Mouse (Mus musculus) cerebellum, postnatal 10 days (tissue): ENCODE results near the gene Aar2.
"Not testable (repeated sequence)": the region's sequence is repeated elsewhere in the genome, so short reads cannot be mapped to it uniquely, and the experiment has no call there.

Experiments
- DNase-seq, 2 experiments: peaks; one replicate each; pipeline ENCODE4 v3.0.0; 2021; ENCODE audit warnings: mixed read lengths in 2 of 2

Aar2 gene

DNA sequence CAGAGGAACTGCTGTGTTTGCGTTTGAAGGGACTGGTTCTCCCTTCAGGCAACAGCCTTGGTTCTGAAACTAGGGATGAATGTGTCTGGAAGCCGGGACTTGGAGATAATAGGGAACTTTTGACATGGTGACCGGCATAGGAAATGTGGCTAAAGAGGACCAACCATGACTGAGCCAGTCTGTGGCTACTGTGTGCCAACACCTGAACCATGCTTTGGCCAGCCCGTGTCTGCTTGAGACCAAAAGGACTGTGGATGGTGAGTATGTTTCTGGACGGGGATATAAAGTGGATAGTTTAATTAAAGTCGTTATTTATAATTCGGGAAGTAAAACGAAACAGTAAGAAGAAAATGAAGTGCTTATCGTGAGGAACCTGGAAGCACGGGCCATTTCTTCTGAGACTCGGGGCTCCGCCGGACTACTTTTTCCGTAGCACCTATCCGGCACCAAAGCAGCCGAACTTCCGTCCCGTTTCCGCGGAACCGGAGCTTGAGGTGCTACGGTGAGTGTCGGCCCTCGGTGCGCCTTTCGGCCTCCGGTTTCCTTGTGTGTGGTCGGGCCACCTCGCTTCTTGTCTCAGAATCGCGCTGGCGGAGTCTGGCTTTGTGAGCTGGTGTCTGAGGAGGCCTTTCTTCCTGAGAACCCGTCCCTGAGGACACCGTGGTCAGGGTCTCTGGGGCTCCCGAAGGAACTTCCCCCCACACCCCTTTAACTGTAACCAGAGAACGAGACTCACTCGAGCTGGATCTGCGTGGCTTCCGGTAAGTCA is at the start of gene Aar2:
TSS of gene Aar2 (plus strand) at position 462 of the 769 bp plus-strand sequence.
- peak; percentile 87 for DNase-seq

DNA sequence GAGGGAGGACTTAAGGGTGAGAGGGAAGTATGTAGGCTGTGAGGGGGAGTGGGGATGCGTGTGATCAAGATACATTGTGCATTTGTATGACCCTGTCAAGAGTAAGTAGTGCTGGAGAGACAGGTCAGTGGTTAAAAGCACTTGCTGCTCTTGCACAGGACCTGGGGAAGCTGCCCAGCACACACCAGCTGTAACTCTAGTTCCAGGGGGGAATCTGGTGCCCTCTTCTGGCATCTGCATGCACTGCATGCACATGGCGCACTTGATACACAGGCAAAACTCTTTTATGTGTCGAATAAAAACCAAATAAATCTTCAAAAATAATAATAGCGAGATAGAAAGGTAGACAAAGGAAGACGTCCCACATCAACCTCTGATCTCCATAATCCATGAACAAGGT is 49.5 kb upstream of the Aar2 start:
- peak; percentile 86 to 90 for DNase-seq

DNA sequence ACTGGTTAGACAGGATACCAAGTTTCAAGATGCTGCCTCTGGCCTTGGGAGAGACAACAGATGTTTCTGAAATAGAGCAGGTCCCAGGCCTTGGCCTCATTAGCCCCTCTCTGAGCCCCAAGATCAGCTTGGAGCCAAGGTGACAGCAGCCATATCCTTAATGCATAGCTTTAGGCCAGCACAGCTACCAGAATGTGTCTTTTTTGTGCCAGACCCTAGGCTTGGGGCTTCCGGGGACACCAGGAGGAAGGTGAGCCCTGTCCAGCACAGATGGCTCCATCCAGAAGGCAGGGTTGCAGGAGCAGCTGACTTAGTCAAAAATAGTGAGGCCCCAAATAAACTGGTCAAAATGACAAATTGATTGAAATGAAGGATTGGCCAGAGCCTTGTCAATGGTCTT is 46.4 kb upstream of the Aar2 start:
- peak; percentile 53 to 74 for DNase-seq

DNA sequence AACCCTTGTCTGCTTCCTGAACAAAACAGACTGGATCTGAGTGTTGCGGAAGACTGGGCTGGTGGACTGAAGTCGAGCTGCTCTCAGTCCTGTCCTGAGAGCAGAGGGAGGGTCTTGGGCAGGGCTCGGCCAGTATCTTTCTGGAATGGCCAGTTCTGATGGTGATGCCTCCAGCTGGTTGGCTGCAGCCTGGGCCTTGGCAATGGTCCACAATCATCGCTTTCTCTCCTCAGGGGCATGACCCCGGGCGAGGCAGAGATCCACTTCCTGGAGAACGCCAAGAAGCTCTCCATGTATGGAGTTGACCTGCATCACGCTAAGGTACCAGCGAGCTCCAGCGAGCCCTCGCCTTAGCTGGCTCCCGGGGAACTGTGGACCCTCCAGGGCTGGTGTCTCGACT is 41.9 kb upstream of the Aar2 start:
- no peak for DNase-seq

DNA sequence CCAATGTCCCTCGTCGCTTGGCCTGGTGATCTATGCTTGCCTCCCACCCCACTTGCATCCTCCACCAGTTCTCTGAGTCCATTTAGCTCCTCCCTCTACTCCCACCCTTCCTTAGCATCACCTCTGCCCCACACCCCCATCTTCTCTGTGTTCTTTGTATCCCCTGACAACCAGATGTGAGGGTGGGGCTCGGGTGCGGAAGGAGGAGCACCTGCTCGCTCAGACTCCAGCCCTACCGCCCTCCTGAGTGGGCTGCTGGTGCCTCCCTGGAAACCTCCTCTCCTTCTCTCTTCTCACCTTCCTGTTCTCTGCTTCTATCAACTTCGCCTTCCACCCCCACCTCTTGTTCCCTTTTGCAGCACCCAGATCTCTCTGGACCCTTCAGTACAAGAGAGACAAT is 35.4 kb upstream of the Aar2 start:
- no peak for DNase-seq

DNA sequence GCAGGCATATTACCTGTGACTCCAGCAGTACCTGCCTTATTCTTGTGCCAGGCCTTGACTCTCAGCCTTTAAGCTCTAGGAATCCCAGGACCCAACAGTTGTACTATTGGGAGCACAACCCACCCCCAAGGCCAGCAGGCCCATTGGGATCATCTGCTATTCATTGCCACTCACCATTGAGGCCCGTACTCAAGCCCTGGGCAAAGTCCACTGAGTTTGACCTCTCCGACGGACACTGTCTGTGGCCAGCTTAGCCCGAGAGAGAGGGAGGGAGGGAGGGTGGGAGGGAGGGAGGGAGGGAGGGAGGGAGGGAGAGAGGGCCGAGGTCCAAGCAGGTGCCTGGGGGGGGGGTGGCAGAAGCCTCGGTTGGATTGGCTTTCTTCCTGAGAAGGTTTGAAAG is 34.8 kb upstream of the Aar2 start:
- DNase-seq, result no peak

DNA sequence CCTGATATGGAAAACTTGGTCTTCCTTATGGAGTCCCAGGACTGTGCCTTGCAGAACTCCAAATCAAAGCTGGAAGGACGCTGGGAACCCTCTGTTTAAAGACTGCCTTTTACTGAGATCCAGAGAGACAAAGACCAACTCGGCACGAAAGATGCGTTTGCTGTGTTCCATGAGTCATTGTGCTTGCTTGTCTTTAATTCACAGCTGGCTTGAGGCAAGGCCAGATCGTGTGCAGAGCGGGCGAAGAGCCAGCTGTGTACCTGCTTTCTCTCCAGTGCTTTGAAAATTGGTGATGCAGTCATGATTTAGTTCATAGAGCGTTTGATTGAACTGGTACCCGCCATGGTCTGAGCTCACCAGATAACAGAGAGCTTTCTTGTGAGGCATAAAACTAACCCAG is 32.3 kb upstream of the Aar2 start:
- no peak for DNase-seq

DNA sequence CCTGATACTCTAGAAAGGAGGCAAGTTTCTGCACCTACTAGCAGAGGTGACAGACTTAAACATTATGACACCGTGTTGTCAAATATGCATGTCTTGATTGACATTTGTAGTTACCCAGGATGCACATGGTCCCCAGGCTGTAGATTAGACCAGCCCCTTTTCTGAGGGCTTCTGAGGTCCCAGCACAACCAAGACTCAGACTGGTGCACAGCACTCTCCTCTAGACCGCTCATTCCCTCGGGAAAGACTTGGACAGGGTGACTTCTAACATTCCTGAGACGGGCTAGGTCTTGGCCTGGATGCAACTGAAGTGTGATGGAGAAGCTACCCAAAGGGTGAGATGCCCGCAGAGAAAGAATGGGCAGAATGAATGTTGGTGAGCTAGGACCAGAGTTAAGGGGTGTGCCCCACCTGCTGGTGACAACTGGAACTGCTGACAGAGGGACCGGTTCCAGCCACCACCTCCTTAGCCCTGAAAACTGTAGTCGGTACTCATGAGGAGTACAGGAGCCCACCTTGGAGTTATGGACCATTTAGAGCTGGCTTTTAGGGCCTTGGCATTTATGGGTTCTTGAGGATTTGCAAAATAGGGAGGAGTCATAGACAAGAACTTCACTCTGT is 31.7 kb upstream of the Aar2 start:
- DNase-seq, result peak; percentile 92 to 95

DNA sequence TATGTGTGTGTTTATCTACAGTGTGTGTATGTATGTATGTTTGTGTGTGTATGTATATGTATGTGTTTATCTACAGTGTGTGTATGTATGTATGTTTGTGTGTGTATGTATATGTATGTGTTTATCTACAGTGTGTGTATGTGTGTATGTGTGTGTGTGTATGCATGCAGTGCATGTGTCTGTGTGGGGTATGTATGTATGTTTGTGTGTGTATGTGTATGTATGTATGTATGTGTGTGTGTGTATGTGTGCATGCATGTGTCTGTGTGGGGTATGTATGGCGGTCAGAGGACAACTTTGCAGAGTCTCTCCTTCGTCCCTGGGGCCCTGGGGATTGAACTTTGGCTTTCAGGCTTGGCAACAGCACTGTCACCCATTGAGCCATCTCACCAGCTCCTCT is 30.7 kb upstream of the Aar2 start:
- not testable (repeated sequence) for DNase-seq

DNA sequence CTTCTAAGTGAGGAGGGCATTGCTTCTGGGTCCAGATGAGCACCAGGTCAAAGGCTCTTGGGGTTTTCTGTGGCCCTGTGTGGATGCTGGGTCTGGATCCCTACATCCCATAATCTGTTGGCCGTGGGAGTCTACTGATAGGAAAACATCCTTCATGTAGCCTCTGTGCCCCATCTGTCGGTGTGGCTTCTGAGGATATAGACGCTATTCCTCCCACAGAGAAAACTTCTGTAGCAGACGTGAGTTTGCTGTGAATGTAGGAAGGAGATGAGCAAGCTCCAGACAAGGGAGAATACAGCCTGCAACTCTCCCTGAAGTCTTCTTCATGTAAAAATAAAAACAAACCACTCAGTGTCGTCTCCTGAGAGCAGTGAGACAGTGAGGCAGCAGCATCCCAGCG is 29.1 kb upstream of the Aar2 start:
- no peak for DNase-seq

DNA sequence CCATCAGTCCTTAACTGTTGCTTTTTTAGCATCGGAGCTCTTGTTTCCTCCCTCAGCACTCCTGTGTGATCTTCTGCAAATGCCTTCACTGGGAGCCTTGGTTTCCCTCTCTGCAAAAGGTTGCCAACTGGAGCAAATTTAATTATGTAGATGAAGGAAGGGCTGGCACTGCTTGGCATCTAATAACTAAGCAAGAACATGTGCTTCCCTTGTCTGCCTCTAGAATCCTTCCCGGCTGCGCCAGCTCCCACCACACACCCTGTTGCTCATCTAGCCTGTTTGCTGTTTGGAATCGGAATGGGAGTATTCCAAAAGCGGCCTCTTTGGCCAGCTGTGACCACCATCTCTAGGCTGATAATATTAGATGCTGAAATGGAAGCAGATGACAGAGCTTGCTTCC is 27.8 kb upstream of the Aar2 start:
- DNase-seq, result no peak

DNA sequence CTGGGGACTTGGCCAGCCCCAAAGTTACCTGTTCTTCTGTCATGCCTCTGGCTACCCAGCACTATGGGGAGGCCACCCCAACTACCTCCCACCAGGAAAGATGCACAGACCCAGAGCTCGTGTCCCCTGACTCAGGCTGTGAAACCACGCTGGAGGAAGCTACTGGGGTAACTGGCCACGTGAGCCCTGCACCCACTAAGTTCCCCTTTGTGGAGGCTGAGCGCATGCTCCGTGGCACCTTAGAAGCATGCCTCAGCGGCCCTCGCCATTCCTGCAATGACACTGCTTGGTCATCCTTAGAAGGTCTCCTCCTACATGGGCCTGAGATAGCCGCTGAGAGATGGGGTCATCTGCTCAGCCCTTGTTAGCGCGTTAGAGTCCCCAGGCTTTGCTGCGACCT is 24.4 kb upstream of the Aar2 start:
- DNase-seq, result no peak

DNA sequence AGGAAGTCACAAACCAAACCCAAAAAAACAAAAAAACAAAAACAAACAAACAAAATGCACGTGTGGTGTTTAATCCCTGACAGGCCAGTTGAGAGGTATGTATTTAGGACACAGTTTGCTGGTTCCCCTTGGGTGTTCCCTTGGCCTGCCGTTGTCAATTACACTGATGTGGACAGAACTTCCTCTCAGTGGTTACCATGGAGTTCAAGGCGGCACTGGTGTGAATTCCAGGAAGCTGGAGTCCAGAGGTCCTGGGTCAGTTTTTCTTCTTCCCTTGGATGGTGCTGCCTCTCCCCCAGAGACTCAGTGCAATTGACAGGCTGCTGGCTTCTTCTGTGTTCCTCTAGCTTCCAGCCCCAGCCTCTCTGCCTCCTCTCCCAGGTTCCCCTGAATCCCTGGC is 23.3 kb upstream of the Aar2 start:
- DNase-seq, result no peak

DNA sequence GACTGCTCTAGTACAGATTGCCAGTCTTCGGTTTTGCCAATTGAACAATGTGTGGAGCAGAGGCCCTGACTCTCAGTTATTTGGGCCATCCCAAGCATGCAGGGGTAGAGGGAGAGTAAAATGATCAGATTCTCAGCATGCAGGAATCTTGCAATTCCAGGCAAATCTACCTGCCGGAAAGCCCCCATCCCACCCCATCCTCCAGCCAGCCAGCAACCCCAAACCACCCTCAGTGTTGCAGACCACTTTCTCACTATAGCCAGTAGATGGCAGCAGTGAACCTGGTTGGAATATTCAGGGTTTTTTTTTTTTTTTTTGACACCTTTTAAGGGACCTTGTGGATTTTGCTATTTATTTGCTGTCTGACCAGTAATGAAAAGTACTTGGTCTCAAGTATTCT is 17.7 kb upstream of the Aar2 start:
- peak; percentile 53 to 75 for DNase-seq

DNA sequence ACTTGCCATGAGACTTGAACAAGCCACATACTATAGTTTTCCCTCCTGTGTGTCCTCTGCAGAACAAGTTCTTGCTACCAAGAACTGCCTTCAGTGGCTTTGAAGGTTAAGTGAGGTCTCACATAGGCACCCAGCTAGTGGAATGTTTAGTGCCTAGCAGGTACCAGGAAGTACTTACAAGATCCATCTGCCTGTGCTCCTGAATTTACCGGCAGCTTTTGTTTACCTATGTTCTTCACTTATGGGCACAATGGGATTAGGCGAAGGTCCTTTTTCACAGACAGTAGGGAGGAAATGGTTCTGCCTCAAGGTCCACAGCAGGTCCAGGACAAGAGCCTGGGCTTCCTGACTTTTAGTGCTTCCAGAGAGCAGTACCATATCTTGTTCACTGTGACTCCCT is 14.2 kb upstream of the Aar2 start:
- no peak for DNase-seq

DNA sequence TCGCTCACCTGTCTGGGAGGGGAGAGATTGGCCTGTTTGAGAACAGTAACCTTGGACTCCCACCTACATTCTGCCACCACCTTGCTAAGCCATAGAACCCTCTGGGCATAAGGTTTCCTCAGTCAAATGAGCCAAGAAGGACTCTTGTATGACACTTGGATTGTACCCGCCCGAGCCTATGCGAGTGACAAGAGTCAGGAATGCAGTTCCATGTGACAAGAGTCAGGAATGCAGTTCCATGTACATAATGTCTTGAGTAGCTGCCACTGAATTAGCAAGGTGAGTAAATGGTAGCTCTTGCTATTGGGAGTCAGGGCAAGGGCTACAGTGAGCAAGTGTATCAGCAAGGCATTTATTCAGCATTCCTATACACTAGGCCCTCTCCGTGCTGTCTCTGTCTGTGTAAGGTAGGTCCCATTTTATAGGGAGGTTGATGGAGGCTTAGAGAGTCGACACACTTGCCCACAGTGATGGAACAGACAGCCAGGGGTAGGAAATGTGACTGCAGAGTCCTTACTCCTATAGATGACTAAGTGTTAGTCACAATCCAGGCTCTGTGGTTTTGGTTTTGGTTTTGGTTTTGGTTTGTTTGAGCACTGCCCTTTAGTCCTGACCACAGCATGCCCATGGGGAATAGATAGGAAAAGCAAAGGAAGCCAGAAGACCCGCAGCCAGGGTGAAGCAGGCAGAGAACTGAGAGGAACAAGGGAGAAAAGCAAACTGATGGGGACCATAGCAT is 8.4 kb upstream of the Aar2 start:
- no peak for DNase-seq

DNA sequence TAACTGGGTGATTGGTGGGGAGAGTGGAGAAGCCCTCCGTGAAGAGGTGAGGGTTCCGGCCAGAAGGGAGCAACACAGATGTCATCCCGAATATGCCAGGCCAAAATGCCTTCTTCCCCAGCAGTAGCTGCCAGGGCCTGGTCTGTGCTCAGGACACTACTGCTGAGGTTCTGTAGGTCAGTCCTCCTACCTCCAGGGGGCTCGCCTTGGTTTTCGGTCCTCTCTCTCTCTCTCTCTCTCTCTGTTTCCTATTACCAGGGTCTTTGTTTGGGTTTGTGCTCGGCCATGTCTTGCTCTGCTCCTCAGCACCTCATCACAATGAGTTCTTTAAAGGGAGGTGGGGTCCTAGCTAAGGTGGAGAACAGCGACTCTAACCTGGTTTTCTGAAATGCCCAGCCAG is 6.4 kb upstream of the Aar2 start:
- no peak for DNase-seq

DNA sequence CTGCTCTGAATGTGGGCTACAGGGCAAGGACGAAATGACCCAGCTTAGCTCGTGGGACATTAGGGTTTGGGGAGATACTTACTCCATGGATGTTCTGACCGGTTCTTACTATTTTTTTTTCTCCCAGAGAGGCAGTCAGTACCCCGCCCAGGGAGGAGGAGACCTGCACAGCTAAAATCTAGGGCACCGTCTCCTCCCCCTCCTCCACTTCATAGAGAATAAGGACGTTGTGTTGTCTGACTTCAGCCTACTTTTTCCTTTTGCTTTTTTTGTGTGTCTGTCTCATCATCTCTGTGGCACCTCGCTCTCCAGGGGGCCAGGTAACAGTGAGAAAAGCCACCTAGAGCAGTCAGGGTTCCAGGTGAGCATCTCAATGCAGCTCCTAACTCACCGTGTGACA is 5.0 kb upstream of the Aar2 start:
- DNase-seq, result no peak

DNA sequence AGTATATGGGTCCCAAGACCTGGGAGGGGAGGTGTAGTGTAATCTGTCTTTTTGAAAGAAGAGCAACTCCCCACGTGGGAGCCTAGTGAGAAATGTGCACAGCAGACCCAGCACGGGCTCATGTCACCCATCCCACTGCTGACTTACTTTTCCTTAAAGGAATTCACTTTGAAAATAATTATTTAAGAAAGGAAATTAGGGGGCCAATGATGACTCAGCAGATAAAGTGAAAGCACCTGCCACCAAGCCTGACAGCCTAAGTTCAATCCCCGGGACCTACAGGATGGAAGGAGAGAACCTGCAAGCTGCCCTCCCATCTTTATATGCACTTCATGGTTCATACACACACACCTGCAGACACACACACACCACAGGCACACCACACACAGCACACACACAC is 3.6 kb upstream of the Aar2 start:
- no peak for DNase-seq

DNA sequence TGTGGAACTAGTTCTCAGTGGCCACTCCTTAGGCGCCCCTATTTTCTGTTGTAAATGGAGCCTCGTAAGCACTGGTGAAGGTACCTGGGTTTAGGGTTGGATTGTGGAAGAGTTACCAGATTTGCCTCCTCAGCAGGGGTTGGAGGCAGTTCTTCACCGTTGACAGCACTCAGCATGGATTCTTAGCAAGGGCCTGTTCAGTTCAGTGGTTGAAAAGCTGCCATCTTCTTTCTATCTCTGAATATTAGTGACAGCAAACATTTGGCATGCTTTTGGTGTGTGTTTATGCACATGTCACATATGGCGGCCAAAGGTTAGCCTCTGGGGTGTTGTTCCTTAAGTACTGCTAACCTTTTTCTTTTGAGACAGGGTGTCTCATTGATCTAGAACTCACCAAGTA is 5.0 kb downstream of the Aar2 start:
- peak; percentile 30 to 44 for DNase-seq

DNA sequence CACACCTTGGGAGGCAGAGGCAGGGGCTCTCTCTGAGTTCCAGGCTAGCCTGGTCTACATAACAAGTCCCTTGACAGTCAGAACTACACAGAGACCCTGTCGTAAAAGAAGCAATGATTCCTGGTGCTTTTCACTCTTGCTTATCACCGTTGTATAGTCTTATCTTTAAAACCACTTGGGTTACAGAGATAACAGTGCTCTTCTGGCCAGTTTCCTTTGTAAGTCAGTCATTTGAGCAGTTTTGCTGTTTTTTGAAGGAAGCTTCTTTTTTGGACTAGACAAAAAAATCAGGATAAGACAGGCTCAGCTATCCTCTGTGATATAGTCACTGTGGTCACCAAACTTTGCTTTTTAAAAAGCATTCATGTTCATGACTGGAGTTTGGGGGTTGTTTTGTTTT is 14.4 kb downstream of the Aar2 start:
- DNase-seq, result no peak

DNA sequence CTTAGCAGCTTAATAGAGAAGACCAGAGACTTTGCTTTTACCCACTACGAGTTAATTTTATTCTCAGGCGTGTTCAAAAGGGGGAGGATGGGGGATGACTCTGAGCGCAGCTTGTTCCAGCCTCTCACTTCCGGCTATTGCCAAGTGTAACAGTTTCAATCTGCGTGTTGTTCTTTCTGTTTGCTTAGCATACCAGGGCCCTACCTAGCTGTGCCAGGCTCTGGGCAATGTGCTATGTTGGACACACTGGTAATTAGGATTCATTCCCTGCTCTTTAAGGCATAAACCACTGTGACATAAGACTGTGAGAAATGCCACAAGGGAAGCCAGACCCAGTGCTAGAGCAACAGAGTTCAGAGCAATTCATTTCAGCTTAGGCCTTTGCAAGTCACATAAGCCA is 16.2 kb downstream of the Aar2 start:
- DNase-seq, result no peak

DNA sequence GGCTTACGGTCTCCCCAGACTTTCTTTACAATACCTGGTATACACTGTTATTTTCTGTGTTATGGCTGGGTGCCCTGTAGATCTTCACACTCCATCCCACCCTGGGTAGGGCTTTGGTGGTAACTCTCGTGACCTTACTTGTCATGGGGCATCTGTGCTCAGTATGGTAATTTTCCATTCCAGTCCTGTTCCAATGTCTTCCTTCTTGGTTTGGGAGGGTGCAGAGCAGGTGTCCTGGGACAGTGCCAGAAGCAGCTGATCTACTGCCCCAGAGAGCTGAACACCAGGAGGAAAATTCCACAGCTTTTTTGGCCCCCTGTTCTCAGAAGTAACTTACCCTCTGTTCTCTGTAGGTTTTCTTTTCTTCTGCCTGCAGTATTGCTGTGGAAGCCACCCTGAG is 19.1 kb downstream of the Aar2 start:
- DNase-seq, result no peak

DNA sequence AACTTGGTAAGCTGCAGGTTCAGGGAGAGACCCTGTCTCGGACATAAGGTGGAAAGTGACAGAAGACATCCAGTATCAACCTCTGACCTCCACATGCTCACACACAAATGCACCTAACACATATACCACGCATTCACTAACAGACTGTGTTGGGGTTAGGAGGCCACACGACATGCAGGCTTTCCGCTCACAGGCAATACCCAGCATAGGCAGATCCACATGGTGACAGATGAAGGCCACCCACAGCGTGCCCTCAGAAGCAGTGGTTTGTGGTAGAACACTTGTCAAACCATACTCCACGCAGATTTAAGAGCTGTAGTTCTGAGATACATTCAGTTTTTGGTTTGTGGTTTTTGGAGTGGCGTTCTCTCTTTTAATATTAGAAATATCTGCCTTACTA is 21.3 kb downstream of the Aar2 start:
- DNase-seq, result no peak
